Mouse (Mus musculus): ENCODE measurements around the gene Gm45234. TPM values are rescaled to one million over a fixed set of nuclear protein-coding genes. Genes with fewer than 3 reads are reported as not detected.
"Not testable (repeated sequence)": the region's sequence is repeated elsewhere in the genome, so short reads cannot be mapped to it uniquely, and the experiment has no call there.

Gm45234 gene
- not detected in 2 replicates for total RNA-seq (2014; rRNA removed)
- polyA plus RNA-seq (2015; fragmentation: Nextera tagmentation; extraction: Ambion mirVana), result not detected in 2 replicates

- 1% methylated on average over 74 of the region's 100 CpGs for WGBS
- Histone ChIP-seq H3K4me3 (ENCODE audit: low read depth, low read length) (peak within 1 kb of the TSS; percentile 87), H3K4me1 (ENCODE audit: insufficient read depth, low read length) (peaks cover 29% of the 10 kb centered on the region), H3K27ac (ENCODE audit: low read depth, low read length) (peak within 1 kb of the TSS; percentile 97), H3K9me3 (ENCODE audit: low read length) (no peaks in the 10 kb centered on the region), H3K4me2 (ENCODE audit: low read depth, low read length, poor library complexity, severe bottlenecking) (peak within 1 kb of the TSS; percentile 92), H3K9ac (replicated peaks; ENCODE audit: low read length, poor library complexity, severe bottlenecking) (peak within 1 kb of the TSS; percentile 98), H3K27me3 (ENCODE audit: insufficient read depth, low read length) (no peaks in the 10 kb centered on the region), H3K36me3 (ENCODE audit: insufficient read depth, low read length) (peaks cover 6% of the 10 kb centered on the region; the same call in 1 of the 2 replicates)
- TF ChIP-seq CTCF (IDR thresholded peaks at IDR 0.05), result no peak
- peak; percentile 69 for DNase-seq (ENCODE audit: low spot score)
- ATAC-seq (ENCODE audit: low FRiP score), result peak; percentile 63
Measured at GRCm38 (mm10) chr6:124755831-124756595, at the start of gene Gm45234, which contains the start of gene Atn1. TSS of gene Gm45234 (minus strand) at chr6:124756021. TSS of gene Atn1 (minus strand) at chr6:124756524.

- ATAC-seq (ENCODE audit: low FRiP score) (no peak), DNase-seq (ENCODE audit: low spot score) (no peak)
- Histone ChIP-seq H3K4me3 (ENCODE audit: low read depth, low read length) (no peak overlapping the region), H3K27me3 (ENCODE audit: insufficient read depth, low read length) (no peaks in the 10 kb centered on the region), H3K4me2 (ENCODE audit: low read depth, low read length, poor library complexity, severe bottlenecking) (no peak overlapping the region), H3K9me3 (ENCODE audit: low read length) (no peaks in the 10 kb centered on the region), H3K36me3 (ENCODE audit: insufficient read depth, low read length) (no peaks in the 10 kb centered on the region), H3K27ac (ENCODE audit: low read depth, low read length) (no peak overlapping the region), H3K9ac (replicated peaks; ENCODE audit: low read length, poor library complexity, severe bottlenecking) (no peak overlapping the region), H3K4me1 (ENCODE audit: insufficient read depth, low read length) (no peaks in the 10 kb centered on the region)
- 92% methylated on average over 3 of the region's 3 CpGs for WGBS
- no peak for TF ChIP-seq CTCF (IDR thresholded peaks at IDR 0.05)
Measured at GRCm38 (mm10) chr6:124804341-124804740, 48.5 kb upstream of the Gm45234 start.

GRCm38 (mm10) chr6:124803691-124804090 lies 47.9 kb upstream of the Gm45234 start:
- WGBS, result 98% methylated on average over 4 of the region's 4 CpGs
- H3K4me2 ChIP-seq (ENCODE audit: low read depth, low read length, poor library complexity, severe bottlenecking), result not testable (repeated sequence)

GRCm38 (mm10) chr6:124803061-124803460 lies 47.2 kb upstream of the Gm45234 start:
- H3K27me3 ChIP-seq (ENCODE audit: insufficient read depth, low read length), result no peaks in the 10 kb centered on the region
- 76% methylated on average over 3 of the region's 3 CpGs for WGBS
- no peaks in the 10 kb centered on the region for H3K36me3 ChIP-seq (ENCODE audit: insufficient read depth, low read length)
- no peaks in the 10 kb centered on the region for H3K4me1 ChIP-seq (ENCODE audit: insufficient read depth, low read length)
- no peak overlapping the region for H3K9ac ChIP-seq (replicated peaks; ENCODE audit: low read length, poor library complexity, severe bottlenecking)
- no peak overlapping the region for H3K4me2 ChIP-seq (ENCODE audit: low read depth, low read length, poor library complexity, severe bottlenecking)
- no peak for DNase-seq (ENCODE audit: low spot score)
- H3K4me3 ChIP-seq (ENCODE audit: low read depth, low read length), result no peak overlapping the region
- no peak overlapping the region for H3K27ac ChIP-seq (ENCODE audit: low read depth, low read length)
- TF ChIP-seq CTCF (IDR thresholded peaks at IDR 0.05), result no peak
- no peaks in the 10 kb centered on the region for H3K9me3 ChIP-seq (ENCODE audit: low read length)
- ATAC-seq (ENCODE audit: low FRiP score), result no peak

More at GRCm38 (mm10) chr6:124803691-124804090, 47.9 kb upstream of the Gm45234 start:
- not testable (repeated sequence) for H3K9me3 ChIP-seq (ENCODE audit: low read length); H3K36me3 ChIP-seq (ENCODE audit: insufficient read depth, low read length); H3K4me3 ChIP-seq (ENCODE audit: low read depth, low read length); ATAC-seq (ENCODE audit: low FRiP score); H3K27me3 ChIP-seq (ENCODE audit: insufficient read depth, low read length); H3K4me1 ChIP-seq (ENCODE audit: insufficient read depth, low read length); H3K9ac ChIP-seq (replicated peaks; ENCODE audit: low read length, poor library complexity, severe bottlenecking); H3K27ac ChIP-seq (ENCODE audit: low read depth, low read length); DNase-seq (ENCODE audit: low spot score)

- not testable (repeated sequence) for H3K4me1 ChIP-seq (ENCODE audit: insufficient read depth, low read length); H3K4me2 ChIP-seq (ENCODE audit: low read depth, low read length, poor library complexity, severe bottlenecking); H3K9me3 ChIP-seq (ENCODE audit: low read length); DNase-seq (ENCODE audit: low spot score); H3K4me3 ChIP-seq (ENCODE audit: low read depth, low read length); H3K27ac ChIP-seq (ENCODE audit: low read depth, low read length); ATAC-seq (ENCODE audit: low FRiP score); H3K36me3 ChIP-seq (ENCODE audit: insufficient read depth, low read length); H3K27me3 ChIP-seq (ENCODE audit: insufficient read depth, low read length); H3K9ac ChIP-seq (replicated peaks; ENCODE audit: low read length, poor library complexity, severe bottlenecking)
- 28% methylated on average over 4 of the region's 9 CpGs for WGBS
Measured at GRCm38 (mm10) chr6:124802400-124802799, 46.6 kb upstream of the Gm45234 start.

GRCm38 (mm10) chr6:124796200-124796599 lies 40.4 kb upstream of the Gm45234 start:
- 86% methylated on average over 2 of the region's 2 CpGs for WGBS
- no peaks in the 10 kb centered on the region for H3K27me3 ChIP-seq (ENCODE audit: insufficient read depth, low read length)
- H3K4me1 ChIP-seq (ENCODE audit: insufficient read depth, low read length), result no peaks in the 10 kb centered on the region
- no peak for TF ChIP-seq CTCF (IDR thresholded peaks at IDR 0.05)
- DNase-seq (ENCODE audit: low spot score), result no peak
- H3K4me3 ChIP-seq (ENCODE audit: low read depth, low read length), result no peak overlapping the region
- no peaks in the 10 kb centered on the region for H3K9me3 ChIP-seq (ENCODE audit: low read length)
- no peaks in the 10 kb centered on the region for H3K36me3 ChIP-seq (ENCODE audit: insufficient read depth, low read length)
- no peak overlapping the region for H3K9ac ChIP-seq (replicated peaks; ENCODE audit: low read length, poor library complexity, severe bottlenecking)
- no peak overlapping the region for H3K4me2 ChIP-seq (ENCODE audit: low read depth, low read length, poor library complexity, severe bottlenecking)
- ATAC-seq (ENCODE audit: low FRiP score), result no peak
- no peak overlapping the region for H3K27ac ChIP-seq (ENCODE audit: low read depth, low read length)
